Mouse (Mus musculus) E14TG2a.4 (cell line): ENCODE results near the gene Ispd.

Source experiments
- CTCF ChIP-seq: conservative IDR thresholded peaks from 2 replicates; pipeline ENCODE4 v1.5.1; 2014; ENCODE audit warnings: low read length
- NANOG ChIP-seq: IDR thresholded peaks from 2 replicates; pipeline ENCODE4 v1.6.1; 2014; ENCODE audit warnings: borderline replicate concordance, low read length, mixed read lengths

GRCm38 (mm10) chr12:36436956-36437355 is 55.7 kb downstream of the Ispd start:
- TF ChIP-seq CTCF = no peak
- TF ChIP-seq NANOG = no peak
